Mouse (Mus musculus): ENCODE measurements around the gene Cacnb4. TPM values are rescaled to one million over a fixed set of nuclear protein-coding genes. Genes with fewer than 3 reads are reported as not detected.

Cacnb4 gene
- polyA plus RNA-seq, 1 experiment from 2014 or later, result 0.34 TPM

DNA sequence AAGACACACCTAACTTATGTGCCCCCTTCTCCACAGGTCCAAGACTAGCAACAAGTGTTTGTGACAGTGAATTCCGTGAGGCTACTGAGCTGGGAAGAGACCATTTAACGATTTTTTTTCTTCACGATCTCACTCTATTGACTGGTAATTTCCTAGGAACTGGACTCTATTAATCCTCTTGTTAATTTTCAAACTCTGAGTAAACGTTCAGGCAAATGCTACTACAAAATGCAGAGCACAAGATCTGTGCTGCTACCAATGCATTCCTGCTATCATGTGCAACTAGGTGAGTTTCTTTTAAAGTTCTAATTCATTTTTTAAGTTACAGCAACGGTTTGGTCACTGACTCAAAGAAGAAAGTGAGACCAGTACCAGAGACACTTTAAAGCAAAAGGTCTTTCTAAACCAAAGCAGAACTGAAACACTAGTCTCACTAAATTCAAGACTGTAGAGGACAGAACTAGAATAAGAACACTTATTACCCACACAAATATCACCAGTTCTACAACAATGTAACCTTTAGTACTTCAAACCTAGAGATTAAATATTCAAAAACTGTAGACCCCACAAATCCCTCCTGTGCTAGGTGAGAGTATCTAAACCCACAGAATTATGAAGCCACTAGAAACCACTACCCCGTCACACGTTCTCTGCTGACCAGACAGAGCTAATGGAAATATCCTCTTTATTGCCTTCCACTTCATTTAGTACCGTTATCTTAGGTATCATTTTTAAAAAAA is 253.6 kb downstream of the Cacnb4 start:
- Histone ChIP-seq H3K4me2 (ENCODE audit: low read depth, low read length) (peak overlapping the region; percentile 74), H3K9ac (ENCODE audit: low read length) (peak overlapping the region; percentile 99), H3K9me3 (replicated peaks; ENCODE audit: control insufficient read depth, low read length) (no peaks in the 10 kb centered on the region), H3K27ac (ENCODE audit: low read length) (peak overlapping the region; percentile 92), H3K4me3 (ENCODE audit: low read length) (peak overlapping the region; percentile 100), H3K4me1 (ENCODE audit: control insufficient read depth, insufficient read depth, low read length) (peaks cover 48% of the 10 kb centered on the region), H3K36me3 (ENCODE audit: control insufficient read depth, insufficient read depth) (no peaks in the 10 kb centered on the region), H3K27me3 (ENCODE audit: control insufficient read depth, insufficient read depth, low read length) (no peaks in the 10 kb centered on the region)
- no peak for ATAC-seq (replicated peaks; ENCODE audit: extremely low read depth, insufficient read depth, low FRiP score)
- WGBS, result 34% methylated on average over 8 of the region's 8 CpGs

DNA sequence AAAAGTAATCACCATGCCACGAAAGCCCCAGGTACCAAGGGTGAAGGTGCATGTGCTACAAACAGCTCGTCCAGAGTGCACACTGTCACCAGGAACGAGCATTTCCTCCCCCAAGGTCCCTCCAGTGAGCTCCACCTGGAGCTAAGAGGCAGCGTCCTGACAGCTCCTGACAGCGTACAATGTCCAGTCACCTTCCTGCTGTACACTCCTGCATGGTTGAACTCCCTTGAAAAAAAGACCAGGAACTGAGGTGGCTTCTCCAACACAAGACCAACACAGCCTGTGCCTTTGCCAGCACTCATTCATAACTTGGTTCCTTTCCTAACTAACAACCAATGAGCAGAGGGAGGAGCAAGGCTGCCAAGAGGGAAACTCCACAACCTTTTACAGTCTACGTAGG is 255.4 kb downstream of the Cacnb4 start:
- H3K9me3 ChIP-seq (replicated peaks; ENCODE audit: control insufficient read depth, low read length), result no peaks in the 10 kb centered on the region
- H3K4me2 ChIP-seq (ENCODE audit: low read depth, low read length), result peak overlapping the region; percentile 74
- peak overlapping the region; percentile 48 for H3K27ac ChIP-seq (ENCODE audit: low read length)
- H3K4me1 ChIP-seq (ENCODE audit: control insufficient read depth, insufficient read depth, low read length), result peaks cover 45% of the 10 kb centered on the region
- peak overlapping the region; percentile 41 for H3K9ac ChIP-seq (ENCODE audit: low read length)
- no peak for ATAC-seq (replicated peaks; ENCODE audit: extremely low read depth, insufficient read depth, low FRiP score)
- H3K36me3 ChIP-seq (ENCODE audit: control insufficient read depth, insufficient read depth), result peaks cover under 1% of the 10 kb centered on the region
- H3K4me3 ChIP-seq (ENCODE audit: low read length), result no peak overlapping the region
- no peaks in the 10 kb centered on the region for H3K27me3 ChIP-seq (ENCODE audit: control insufficient read depth, insufficient read depth, low read length)
- 23% methylated on average over 6 of the region's 6 CpGs for WGBS

DNA sequence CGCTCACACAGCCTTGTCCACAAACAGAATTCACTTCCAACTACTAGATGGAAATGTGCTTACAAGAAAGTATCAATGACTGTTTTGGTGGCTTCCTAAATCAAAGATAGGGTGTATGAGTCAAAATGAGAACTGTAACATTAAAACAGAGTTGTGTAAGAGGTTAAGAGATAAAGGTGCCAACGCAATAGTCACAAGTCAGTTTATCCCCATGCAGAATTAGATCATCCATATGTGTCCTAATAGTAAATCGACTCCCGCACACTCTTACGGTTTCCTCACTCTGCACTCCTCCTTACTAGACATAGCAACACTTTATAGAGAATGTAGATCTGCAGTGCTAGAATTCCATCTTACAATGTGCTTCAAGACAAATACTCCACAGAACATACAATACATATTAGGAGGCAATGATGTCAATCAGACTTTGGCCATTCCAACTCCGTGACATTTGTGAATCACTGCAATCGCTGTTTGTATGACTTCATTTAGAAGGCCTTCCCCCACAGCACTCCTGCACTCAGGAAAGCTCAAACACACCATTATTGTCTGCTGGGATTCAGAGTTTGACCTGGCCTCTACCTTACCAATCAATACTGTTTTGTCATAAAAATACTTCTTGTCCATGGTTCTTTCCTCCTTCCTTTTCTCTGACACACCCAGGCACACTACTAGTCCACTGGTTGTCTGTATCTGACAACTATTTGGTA is 256.5 kb downstream of the Cacnb4 start:
- WGBS, result 68% methylated on average over 7 of the region's 7 CpGs
- H3K4me3 ChIP-seq (ENCODE audit: low read length), result no peak overlapping the region
- H3K4me1 ChIP-seq (ENCODE audit: control insufficient read depth, insufficient read depth, low read length), result peaks cover 40% of the 10 kb centered on the region
- peaks cover 11% of the 10 kb centered on the region for H3K36me3 ChIP-seq (ENCODE audit: control insufficient read depth, insufficient read depth)
- no peak for ATAC-seq (replicated peaks; ENCODE audit: extremely low read depth, insufficient read depth, low FRiP score)
- H3K4me2 ChIP-seq (ENCODE audit: low read depth, low read length), result no peak overlapping the region
- H3K9ac ChIP-seq (ENCODE audit: low read length), result no peak overlapping the region
- H3K9me3 ChIP-seq (replicated peaks; ENCODE audit: control insufficient read depth, low read length), result no peaks in the 10 kb centered on the region
- H3K27me3 ChIP-seq (ENCODE audit: control insufficient read depth, insufficient read depth, low read length), result no peaks in the 10 kb centered on the region
- no peak overlapping the region for H3K27ac ChIP-seq (ENCODE audit: low read length)

DNA sequence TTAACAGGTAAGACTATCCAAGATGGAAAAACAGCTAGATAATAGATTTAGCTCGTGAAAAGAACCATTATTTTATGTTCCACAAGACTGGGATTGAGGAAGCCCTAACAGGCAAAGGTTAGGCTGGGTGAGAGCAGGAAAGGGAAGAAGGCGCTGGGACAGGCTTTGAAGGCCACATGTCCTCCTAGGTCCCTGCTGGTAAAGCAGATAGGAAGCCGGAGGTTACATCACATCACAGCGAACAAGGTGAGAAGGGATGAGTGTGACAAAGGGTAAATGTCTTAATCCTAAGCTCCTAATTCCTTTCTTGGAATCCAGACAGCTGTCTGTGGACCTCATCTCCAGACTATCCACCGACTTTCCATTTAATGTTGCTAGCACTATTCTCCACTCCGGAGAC is 257.3 kb downstream of the Cacnb4 start:
- ATAC-seq (replicated peaks; ENCODE audit: extremely low read depth, insufficient read depth, low FRiP score), result no peak
- Histone ChIP-seq H3K4me2 (ENCODE audit: low read depth, low read length) (no peak overlapping the region), H3K9me3 (replicated peaks; ENCODE audit: control insufficient read depth, low read length) (no peaks in the 10 kb centered on the region), H3K4me3 (ENCODE audit: low read length) (no peak overlapping the region), H3K4me1 (ENCODE audit: control insufficient read depth, insufficient read depth, low read length) (peaks cover 40% of the 10 kb centered on the region), H3K36me3 (ENCODE audit: control insufficient read depth, insufficient read depth) (peaks cover 11% of the 10 kb centered on the region), H3K27ac (ENCODE audit: low read length) (0 out of 2 replicates have a peak overlapping the region, but pooled peaks have one; percentile 27), H3K9ac (ENCODE audit: low read length) (no peak overlapping the region), H3K27me3 (ENCODE audit: control insufficient read depth, insufficient read depth, low read length) (no peaks in the 10 kb centered on the region)
- WGBS, result 49% methylated on average over 6 of the region's 6 CpGs

DNA sequence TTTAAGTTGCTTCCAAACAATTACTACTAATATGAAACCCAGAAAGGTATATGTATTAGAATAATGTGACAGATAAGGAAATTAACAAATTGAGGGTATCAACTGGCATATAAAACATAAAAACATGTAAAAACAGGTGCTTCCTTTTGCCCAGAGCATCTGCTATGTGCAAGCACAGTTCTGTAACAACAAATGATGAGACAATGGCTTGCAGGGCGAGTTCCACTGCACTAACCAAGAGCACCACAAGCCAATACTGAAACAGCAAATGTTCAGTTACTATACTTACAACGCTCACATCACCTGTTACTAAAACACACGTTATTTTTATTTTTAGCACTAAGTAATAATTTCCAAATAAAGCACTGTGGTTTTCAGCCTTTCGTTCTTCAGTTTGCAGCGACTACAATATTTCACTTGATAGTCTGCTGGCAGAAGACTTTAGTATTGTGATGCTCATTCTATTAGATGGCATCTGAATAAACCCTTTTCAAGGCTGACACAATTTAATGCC is 264.1 kb downstream of the Cacnb4 start:
- H3K9me3 ChIP-seq (replicated peaks; ENCODE audit: control insufficient read depth, low read length), result peaks cover 20% of the 10 kb centered on the region
- H3K4me1 ChIP-seq (ENCODE audit: control insufficient read depth, insufficient read depth, low read length), result no peaks in the 10 kb centered on the region
- H3K36me3 ChIP-seq (ENCODE audit: control insufficient read depth, insufficient read depth), result peaks cover 50% of the 10 kb centered on the region
- ATAC-seq (replicated peaks; ENCODE audit: extremely low read depth, insufficient read depth, low FRiP score), result no peak
- no peak overlapping the region for H3K4me2 ChIP-seq (ENCODE audit: low read depth, low read length)
- H3K4me3 ChIP-seq (ENCODE audit: low read length), result no peak overlapping the region
- no peak overlapping the region for H3K27ac ChIP-seq (ENCODE audit: low read length)
- H3K27me3 ChIP-seq (ENCODE audit: control insufficient read depth, insufficient read depth, low read length), result no peaks in the 10 kb centered on the region
- WGBS, result 90% methylated on average over 5 of the region's 5 CpGs
- H3K9ac ChIP-seq (ENCODE audit: low read length), result no peak overlapping the region

DNA sequence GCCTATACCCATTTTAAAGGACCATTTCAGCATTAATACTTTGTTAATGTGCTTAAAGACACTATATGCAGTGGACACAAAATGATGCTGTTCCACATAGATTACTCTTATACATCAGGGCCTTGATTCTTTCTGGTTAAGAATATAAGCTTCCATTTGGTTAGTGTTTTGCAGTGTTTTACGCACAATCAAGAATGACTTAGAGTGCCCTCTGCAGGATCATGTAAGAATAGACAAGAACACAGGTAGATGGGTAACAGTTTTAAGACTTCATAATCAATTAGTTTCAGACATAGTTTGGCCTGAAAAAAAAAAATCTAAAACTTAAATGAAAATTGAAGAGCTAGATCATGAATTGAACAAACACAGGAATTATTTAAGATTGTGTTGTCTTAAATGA is 270.2 kb downstream of the Cacnb4 start:
- Histone ChIP-seq H3K9me3 (replicated peaks; ENCODE audit: control insufficient read depth, low read length) (peaks cover 20% of the 10 kb centered on the region), H3K27me3 (ENCODE audit: control insufficient read depth, insufficient read depth, low read length) (no peaks in the 10 kb centered on the region), H3K9ac (ENCODE audit: low read length) (no peak overlapping the region), H3K27ac (ENCODE audit: low read length) (no peak overlapping the region), H3K4me1 (ENCODE audit: control insufficient read depth, insufficient read depth, low read length) (no peaks in the 10 kb centered on the region), H3K36me3 (ENCODE audit: control insufficient read depth, insufficient read depth) (peaks cover 54% of the 10 kb centered on the region), H3K4me2 (ENCODE audit: low read depth, low read length) (no peak overlapping the region), H3K4me3 (ENCODE audit: low read length) (no peak overlapping the region)
- ATAC-seq (replicated peaks; ENCODE audit: extremely low read depth, insufficient read depth, low FRiP score), result no peak
- 97% methylated on average over 1 of the region's 1 CpGs for WGBS

DNA sequence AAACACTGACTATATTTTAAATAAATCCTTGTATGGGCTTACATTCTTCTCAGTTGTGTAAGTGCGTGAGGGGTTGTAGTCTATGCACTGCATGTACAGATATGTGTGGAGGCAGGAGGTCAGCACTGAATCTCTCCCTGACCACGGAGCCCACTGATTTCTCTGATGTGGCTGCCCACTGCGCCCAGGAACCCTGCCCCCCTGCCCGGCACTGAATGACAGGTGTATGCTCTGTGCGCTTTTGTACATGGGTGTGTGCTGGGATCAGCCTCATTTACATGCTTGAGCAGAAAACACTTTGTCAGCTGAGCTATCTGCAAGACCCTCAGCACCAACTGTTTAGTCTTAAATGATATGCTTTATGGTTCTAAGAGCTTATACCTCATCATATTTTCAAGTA is 271.4 kb downstream of the Cacnb4 start:
- 90% methylated on average over 5 of the region's 5 CpGs for WGBS
- H3K4me2 ChIP-seq (ENCODE audit: low read depth, low read length), result no peak overlapping the region
- H3K4me3 ChIP-seq (ENCODE audit: low read length), result no peak overlapping the region
- H3K9ac ChIP-seq (ENCODE audit: low read length), result no peak overlapping the region
- H3K27me3 ChIP-seq (ENCODE audit: control insufficient read depth, insufficient read depth, low read length), result no peaks in the 10 kb centered on the region
- no peak for ATAC-seq (replicated peaks; ENCODE audit: extremely low read depth, insufficient read depth, low FRiP score)
- H3K4me1 ChIP-seq (ENCODE audit: control insufficient read depth, insufficient read depth, low read length), result no peaks in the 10 kb centered on the region
- H3K9me3 ChIP-seq (replicated peaks; ENCODE audit: control insufficient read depth, low read length), result peaks cover 8% of the 10 kb centered on the region
- no peak overlapping the region for H3K27ac ChIP-seq (ENCODE audit: low read length)
- peaks cover 45% of the 10 kb centered on the region for H3K36me3 ChIP-seq (ENCODE audit: control insufficient read depth, insufficient read depth)

DNA sequence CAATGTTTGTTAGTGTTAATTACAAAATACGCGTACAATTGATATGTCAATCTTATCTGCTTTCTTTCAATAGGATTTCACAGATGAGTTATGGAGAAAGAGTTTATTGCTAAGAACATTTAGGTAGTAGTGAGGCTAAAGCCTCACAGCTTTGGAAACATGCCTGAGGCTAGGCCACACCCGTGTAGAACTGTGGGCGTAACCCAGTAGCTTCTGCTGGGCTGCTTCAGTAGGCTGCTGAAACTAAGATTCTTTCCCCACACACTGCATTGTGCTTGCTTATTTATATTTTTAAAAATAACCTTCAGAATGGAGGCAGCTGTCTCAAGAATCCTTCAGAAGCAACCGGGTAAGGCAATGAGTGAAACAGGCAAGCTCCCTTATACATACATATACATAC is 282.1 kb downstream of the Cacnb4 start:
- Histone ChIP-seq H3K9me3 (replicated peaks; ENCODE audit: control insufficient read depth, low read length) (no peaks in the 10 kb centered on the region), H3K36me3 (ENCODE audit: control insufficient read depth, insufficient read depth) (peaks cover 6% of the 10 kb centered on the region), H3K27me3 (ENCODE audit: control insufficient read depth, insufficient read depth, low read length) (no peaks in the 10 kb centered on the region), H3K27ac (ENCODE audit: low read length) (no peak overlapping the region), H3K4me2 (ENCODE audit: low read depth, low read length) (no peak overlapping the region), H3K9ac (ENCODE audit: low read length) (no peak overlapping the region), H3K4me1 (ENCODE audit: control insufficient read depth, insufficient read depth, low read length) (no peaks in the 10 kb centered on the region), H3K4me3 (ENCODE audit: low read length) (no peak overlapping the region)
- 84% methylated on average over 5 of the region's 5 CpGs for whole genome bisulfite sequencing
- ATAC-seq (replicated peaks; ENCODE audit: extremely low read depth, insufficient read depth, low FRiP score), result no peak

DNA sequence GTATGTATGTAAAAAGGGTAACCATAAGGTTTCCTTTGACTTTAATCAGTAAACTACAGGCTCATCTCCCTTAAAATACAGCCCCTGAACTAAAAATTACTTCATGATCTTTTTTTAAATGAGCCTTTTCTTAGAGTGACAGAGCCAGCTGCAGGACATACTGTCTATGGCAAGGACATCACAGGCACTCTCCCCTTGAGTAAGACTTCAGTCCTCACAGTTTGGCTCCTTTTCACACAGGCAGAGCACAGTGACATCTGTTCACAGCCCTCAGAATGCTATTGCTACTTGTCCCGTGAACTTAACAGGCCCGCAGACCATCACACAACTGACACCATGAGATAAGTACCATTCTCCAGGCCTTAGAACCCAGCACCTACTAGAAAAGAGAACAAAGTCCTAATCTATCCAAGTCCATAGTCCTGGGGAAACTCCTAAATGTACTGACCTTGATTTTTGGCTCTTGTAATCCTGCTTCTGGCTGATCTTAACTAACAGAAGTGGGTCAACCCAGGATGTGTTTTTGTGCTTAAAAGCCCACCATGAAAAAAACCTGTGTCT is 286.1 kb downstream of the Cacnb4 start:
- H3K27ac ChIP-seq (ENCODE audit: low read length), result no peak overlapping the region
- H3K4me2 ChIP-seq (ENCODE audit: low read depth, low read length), result no peak overlapping the region
- H3K9me3 ChIP-seq (replicated peaks; ENCODE audit: control insufficient read depth, low read length), result no peaks in the 10 kb centered on the region
- H3K4me1 ChIP-seq (ENCODE audit: control insufficient read depth, insufficient read depth, low read length), result peaks cover 10% of the 10 kb centered on the region
- no peak overlapping the region for H3K9ac ChIP-seq (ENCODE audit: low read length)
- 47% methylated on average over 2 of the region's 2 CpGs for WGBS
- no peak for ATAC-seq (replicated peaks; ENCODE audit: extremely low read depth, insufficient read depth, low FRiP score)
- H3K36me3 ChIP-seq (ENCODE audit: control insufficient read depth, insufficient read depth), result no peaks in the 10 kb centered on the region
- H3K27me3 ChIP-seq (ENCODE audit: control insufficient read depth, insufficient read depth, low read length), result no peaks in the 10 kb centered on the region
- no peak overlapping the region for H3K4me3 ChIP-seq (ENCODE audit: low read length)

All from heart, embryonic 16.5 days (tissue).